ENCODE assay signal across 12 mouse cellular contexts in the genomic region with DNA sequence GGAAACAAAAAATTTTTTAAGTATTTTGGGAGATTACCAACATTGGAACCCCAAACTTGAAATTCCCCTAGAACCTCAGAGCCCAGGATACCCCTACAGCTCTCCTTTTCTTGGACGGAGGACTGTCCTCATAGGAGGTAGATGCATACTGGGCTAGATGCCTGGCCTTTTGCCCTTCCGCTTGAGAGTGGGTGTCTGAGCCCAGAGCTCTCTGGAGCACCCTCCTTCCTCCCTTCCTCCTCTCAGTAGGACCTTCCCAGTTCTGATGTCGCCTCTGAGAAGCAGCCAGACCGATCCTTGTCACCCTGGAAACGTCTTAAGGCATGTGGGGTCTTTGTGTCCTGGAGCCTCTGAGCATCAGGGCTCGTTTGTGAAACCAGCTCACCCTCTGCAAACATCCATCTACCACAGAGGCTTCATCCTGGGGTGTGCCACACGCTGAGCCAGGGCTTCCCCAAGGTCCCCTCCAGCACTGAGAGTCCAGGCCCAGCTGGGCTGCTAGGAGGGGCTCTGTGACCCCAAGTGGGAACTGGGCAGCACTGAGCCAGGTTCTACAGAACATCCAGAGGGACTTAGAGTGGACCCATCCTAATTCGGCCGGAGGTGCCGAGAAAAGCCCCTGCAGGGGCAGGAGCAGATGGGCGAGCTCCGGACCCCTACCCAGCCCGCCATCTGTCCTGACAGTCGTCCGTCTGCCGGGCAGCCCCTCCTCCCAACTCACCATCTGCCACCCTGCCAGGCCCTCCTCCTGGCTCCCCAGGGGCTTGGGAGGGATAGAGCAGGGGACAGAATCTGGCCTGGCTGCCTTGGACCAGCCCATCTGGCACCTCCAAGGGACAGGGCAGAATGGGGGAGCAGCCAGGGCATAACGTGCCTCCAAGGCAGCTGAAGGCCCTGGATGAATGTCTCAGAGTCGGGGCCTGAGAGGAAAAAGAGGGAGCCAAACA. TPM values are rescaled to one million over a fixed set of nuclear protein-coding genes. Genes with fewer than 3 reads are reported as not detected.
A peak's percentile ranks its signal among the peaks of the same experiment; 100 is the strongest.
DNase-seq lines count a peak whose midpoint lies in the region; ATAC-seq and TF ChIP-seq lines count a peak whose summit lies in the region.
"Had no signal": no experiment of that assay in that cellular context is flagged by ENCODE, and none has a peak within 500 bp of the region (broad histone marks: within the 10 kb centered on the region; RNA-seq: fewer than 3 reads in every experiment).

No protein-coding gene starts in this region.

- peaks cover 9% of the 10 kb centered on the region for H3K4me1 ChIP-seq in forebrain, postnatal 0 days (ENCODE audit: insufficient read depth)
- H3K4me1 ChIP-seq in midbrain, embryonic 15.5 days: peaks cover 29% of the 10 kb centered on the region

- no peaks in the 10 kb centered on the region for H3K27me3 ChIP-seq in forebrain, postnatal 0 days (ENCODE audit: insufficient read depth, low read length)
- no peaks in the 10 kb centered on the region for H3K27me3 ChIP-seq in midbrain, embryonic 15.5 days (replicated peaks)

- no peaks in the 10 kb centered on the region for H3K36me3 ChIP-seq in forebrain, postnatal 0 days (ENCODE audit: insufficient read depth)
- no peaks in the 10 kb centered on the region for H3K36me3 ChIP-seq in midbrain, embryonic 15.5 days (replicated peaks)

- peak; percentile 55 for ATAC-seq in forebrain, postnatal 0 days
- ATAC-seq in midbrain, embryonic 15.5 days (replicated peaks): peak; percentile 75; the same call in 1 of the 2 replicates

- no peak overlapping the region for H3K4me3 ChIP-seq in forebrain, postnatal 0 days (ENCODE audit: low read depth, low read length)
- H3K4me3 ChIP-seq in midbrain, embryonic 15.5 days: no peak overlapping the region
- H3K4me3 ChIP-seq: megakaryocyte, embryonic 14.5 days had no signal

- TF ChIP-seq CTCF in forebrain, postnatal 0 days (IDR thresholded peaks at IDR 0.05; ENCODE audit: low read depth): no peak

- 27% methylated on average over 17 of the region's 18 CpGs for WGBS in forebrain, postnatal 0 days
- WGBS in midbrain, embryonic 15.5 days: 15% methylated on average over 18 of the region's 18 CpGs

- H3K9ac ChIP-seq in forebrain, postnatal 0 days: no peak overlapping the region
- H3K9ac ChIP-seq in midbrain, embryonic 15.5 days: peak overlapping the region; percentile 13; the same call in 1 of the 2 replicates

- peak overlapping the region; percentile 54; the same call in 1 of the 2 replicates for H3K27ac ChIP-seq in forebrain, postnatal 0 days (ENCODE audit: low read depth, low read length)
- peak overlapping the region; percentile 49; the same call in 1 of the 2 replicates for H3K27ac ChIP-seq in midbrain, embryonic 15.5 days

- DNase-seq in brain, adult 2 months (ENCODE audit: low read depth, low spot score): peak; percentile 96
- peak; percentile 98 for DNase-seq in cerebellum, adult 9-10 months
- peak; percentile 53 for DNase-seq in forebrain, postnatal 0 days
- DNase-seq in kidney, adult 11 months: no peak
- no peak for DNase-seq in c-Kit-positive CD71-positive TER-119-positive erythroid progenitor cells, embryonic 14.5 days (ENCODE audit: low spot score)
- no peak for DNase-seq in left cerebral cortex, adult 18-20 months (ENCODE audit: low spot score in 2 of 2)
- DNase-seq in kidney, adult 18-20 months: no peak
- DNase-seq: heart, postnatal 14 days had no signal

- H3K4me2 ChIP-seq in forebrain, postnatal 0 days (ENCODE audit: low read depth): no peak overlapping the region
- no peak overlapping the region for H3K4me2 ChIP-seq in midbrain, embryonic 15.5 days

- H3K9me3 ChIP-seq in forebrain, postnatal 0 days (ENCODE audit: low read length): no peaks in the 10 kb centered on the region
- H3K9me3 ChIP-seq in midbrain, embryonic 15.5 days: no peaks in the 10 kb centered on the region
- H3K9me3 ChIP-seq: megakaryocyte, embryonic 14.5 days had no signal

RNA-seq across cellular contexts. Expression of gene Enpp7, which starts 15.3 kb away (rescaled TPM):
- total RNA-seq in forebrain, postnatal 0 days (2014; rRNA removed): not detected in 2 replicates
- not detected in 2 replicates for polyA plus RNA-seq in forebrain, postnatal 0 days (2015; fragmentation: Nextera tagmentation; extraction: Ambion mirVana)
- not detected in 2 replicates for polyA plus RNA-seq in midbrain, embryonic 15.5 days (2015; fragmentation: Nextera tagmentation; extraction: Ambion mirVana)
- total RNA-seq in left cerebral cortex, adult 18-20 months (2021): not detected
- total RNA-seq: heart, postnatal 14 days; liver, adult 2 months had no signal
- polyA plus RNA-seq: liver, adult 2 months; testis, adult 2 months had no signal

RNA-seq across cellular contexts. Expression of gene Cbx2, which starts 50.1 kb away (rescaled TPM):
- total RNA-seq in forebrain, postnatal 0 days (2014; rRNA removed): 9.2 and 15.2 TPM in 2 replicates
- 6.4 TPM in 2 replicates for polyA plus RNA-seq in forebrain, postnatal 0 days (2015; fragmentation: Nextera tagmentation; extraction: Ambion mirVana)
- 17.6 and 19.6 TPM in 2 replicates for polyA plus RNA-seq in midbrain, embryonic 15.5 days (2015; fragmentation: Nextera tagmentation; extraction: Ambion mirVana)
- 1 to 10 TPM; 1.8 to 2.2 TPM for total RNA-seq in left cerebral cortex, adult 18-20 months (2021)

Comparison
In these comparisons a context has a peak if more than half of its experiments do, and no peak if none do; other contexts are left out.
1. DNase-seq: peak in brain, adult 2 months (single experiment), cerebellum, adult 9-10 months (single experiment) and forebrain, postnatal 0 days (single experiment); none in kidney, adult 11 months (single experiment), c-Kit-positive CD71-positive TER-119-positive erythroid progenitor cells, embryonic 14.5 days (single experiment), left cerebral cortex, adult 18-20 months (0 of 2) and kidney, adult 18-20 months (single experiment).